Mouse (Mus musculus): ENCODE data around the gene Pced1b. TPM values are rescaled to one million over a fixed set of nuclear protein-coding genes. Genes with fewer than 3 reads are reported as not detected.

Gene Pced1b
- polyA plus RNA-seq, 1 experiment from 2014 or later: 1.9 TPM

GRCm38 (mm10) chr15:97323466-97323865 is 76.6 kb downstream of the Pced1b start:
- 0 out of 2 replicates have a peak overlapping the region, but pooled peaks have one; percentile 3 for H3K4me3 ChIP-seq
- no peaks in the 10 kb centered on the region for H3K4me1 ChIP-seq (replicated peaks)

GRCm38 (mm10) chr15:97324311-97324710 is 77.4 kb downstream of the Pced1b start:
- H3K27ac ChIP-seq: no peak overlapping the region
- no peak overlapping the region for H3K9ac ChIP-seq
- no peak for ATAC-seq (replicated peaks; ENCODE audit: insufficient number of reproducible peaks, insufficient read depth, low FRiP score, low read depth)
- 69% methylated on average over 9 of the region's 9 CpGs for WGBS
- H3K4me1 ChIP-seq (replicated peaks): no peaks in the 10 kb centered on the region
- H3K36me3 ChIP-seq: no peaks in the 10 kb centered on the region
- H3K4me2 ChIP-seq: no peak overlapping the region
- no peaks in the 10 kb centered on the region for H3K27me3 ChIP-seq
- no peak overlapping the region for H3K4me3 ChIP-seq
- 0 out of 2 replicates have a peak, but pooled peaks cover 4% of the 10 kb centered on the region for H3K9me3 ChIP-seq (replicated peaks)

More at GRCm38 (mm10) chr15:97323466-97323865, 76.6 kb downstream of the Pced1b start:
- no peak overlapping the region for H3K9ac ChIP-seq
- 64% methylated on average over 24 of the region's 24 CpGs for WGBS
- no peak overlapping the region for H3K27ac ChIP-seq
- no peak for ATAC-seq (replicated peaks; ENCODE audit: insufficient number of reproducible peaks, insufficient read depth, low FRiP score, low read depth)
- no peaks in the 10 kb centered on the region for H3K36me3 ChIP-seq
- no peaks in the 10 kb centered on the region for H3K27me3 ChIP-seq
- peak overlapping the region; percentile 34 for H3K4me2 ChIP-seq
- 0 out of 2 replicates have a peak, but pooled peaks cover 4% of the 10 kb centered on the region for H3K9me3 ChIP-seq (replicated peaks)

- H3K9me3 ChIP-seq (replicated peaks): 0 out of 2 replicates have a peak, but pooled peaks cover 4% of the 10 kb centered on the region
- no peak overlapping the region for H3K4me2 ChIP-seq
- H3K9ac ChIP-seq: no peak overlapping the region
- no peaks in the 10 kb centered on the region for H3K27me3 ChIP-seq
- 63% methylated on average over 18 of the region's 18 CpGs for WGBS
- no peak overlapping the region for H3K27ac ChIP-seq
- ATAC-seq (replicated peaks; ENCODE audit: insufficient number of reproducible peaks, insufficient read depth, low FRiP score, low read depth): no peak
- H3K4me1 ChIP-seq (replicated peaks): no peaks in the 10 kb centered on the region
- H3K36me3 ChIP-seq: no peaks in the 10 kb centered on the region
- no peak overlapping the region for H3K4me3 ChIP-seq
Measured at GRCm38 (mm10) chr15:97327500-97328081, 80.7 kb downstream of the Pced1b start.

- H3K9ac ChIP-seq: no peak overlapping the region
- H3K4me3 ChIP-seq: no peak overlapping the region
- 0 out of 2 replicates have a peak, but pooled peaks cover 1% of the 10 kb centered on the region for H3K9me3 ChIP-seq (replicated peaks)
- 66% methylated on average over 9 of the region's 9 CpGs for WGBS
- H3K4me1 ChIP-seq (replicated peaks): no peaks in the 10 kb centered on the region
- ATAC-seq (replicated peaks; ENCODE audit: insufficient number of reproducible peaks, insufficient read depth, low FRiP score, low read depth): no peak
- no peaks in the 10 kb centered on the region for H3K36me3 ChIP-seq
- no peak overlapping the region for H3K4me2 ChIP-seq
- no peak overlapping the region for H3K27ac ChIP-seq
- no peaks in the 10 kb centered on the region for H3K27me3 ChIP-seq
Measured at GRCm38 (mm10) chr15:97332582-97332981, 85.7 kb downstream of the Pced1b start.

- no peak overlapping the region for H3K27ac ChIP-seq
- ATAC-seq (replicated peaks; ENCODE audit: insufficient number of reproducible peaks, insufficient read depth, low FRiP score, low read depth): no peak
Measured at GRCm38 (mm10) chr15:97337636-97338352, 90.9 kb downstream of the Pced1b start.

DNA sequence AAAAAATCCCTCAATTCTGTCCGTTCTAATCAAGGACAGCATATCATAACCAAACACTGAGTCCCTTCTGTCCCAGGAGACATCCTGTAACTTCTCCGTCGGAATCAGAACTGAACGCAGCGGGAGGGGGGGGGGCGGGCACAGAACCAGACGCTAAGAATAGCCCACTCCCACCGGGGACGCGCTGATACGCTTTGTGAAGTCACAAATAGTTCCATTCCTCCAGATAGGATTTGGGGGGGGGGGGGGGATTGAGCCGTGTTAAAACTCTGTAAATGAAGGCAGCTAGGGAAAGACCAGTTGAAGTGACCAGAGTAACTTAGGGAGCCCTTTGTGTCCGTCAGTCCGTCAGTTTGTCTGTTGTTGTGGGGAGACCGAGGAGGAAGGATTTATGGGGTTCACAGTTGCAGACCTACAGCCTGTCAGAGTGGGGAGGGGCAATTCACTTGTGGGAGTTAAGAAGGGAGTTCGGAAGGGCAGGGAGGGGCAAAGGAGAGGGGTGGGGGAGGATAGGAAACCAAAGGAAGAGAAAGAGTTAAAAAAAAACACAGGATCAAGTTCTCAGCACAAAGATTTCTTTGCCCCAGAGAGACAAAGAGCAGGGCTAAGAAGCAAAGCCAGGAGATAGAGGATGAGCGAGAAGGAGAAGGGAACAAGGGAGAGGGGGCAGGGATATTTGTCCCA is 91.6 kb downstream of the Pced1b start:
- Histone ChIP-seq H3K9ac (peak overlapping the region; percentile 28; the same call in 1 of the 2 replicates), H3K4me3 (peak overlapping the region; percentile 34), H3K4me2 (peak overlapping the region; percentile 68), H3K27me3 (no peaks in the 10 kb centered on the region), H3K36me3 (no peaks in the 10 kb centered on the region), H3K9me3 (replicated peaks) (no peaks in the 10 kb centered on the region), H3K4me1 (replicated peaks) (peaks cover 10% of the 10 kb centered on the region), H3K27ac (no peak overlapping the region)
- no peak for ATAC-seq (replicated peaks; ENCODE audit: insufficient number of reproducible peaks, insufficient read depth, low FRiP score, low read depth)
- 4% methylated on average over 17 of the region's 17 CpGs for WGBS

More at GRCm38 (mm10) chr15:97337636-97338352, 90.9 kb downstream of the Pced1b start:
- 33% methylated on average over 14 of the region's 14 CpGs for WGBS
- H3K9ac ChIP-seq: no peak overlapping the region
- H3K4me2 ChIP-seq: peak overlapping the region; percentile 68
- H3K4me3 ChIP-seq: peak overlapping the region; percentile 34
- H3K9me3 ChIP-seq (replicated peaks): no peaks in the 10 kb centered on the region
- H3K4me1 ChIP-seq (replicated peaks): peaks cover 10% of the 10 kb centered on the region
- H3K27me3 ChIP-seq: no peaks in the 10 kb centered on the region
- no peaks in the 10 kb centered on the region for H3K36me3 ChIP-seq

GRCm38 (mm10) chr15:97342336-97342735 is 95.4 kb downstream of the Pced1b start:
- no peak overlapping the region for H3K4me2 ChIP-seq
- H3K9me3 ChIP-seq (replicated peaks): no peaks in the 10 kb centered on the region
- WGBS: 84% methylated on average over 9 of the region's 9 CpGs
- ATAC-seq (replicated peaks; ENCODE audit: insufficient number of reproducible peaks, insufficient read depth, low FRiP score, low read depth): no peak
- no peak overlapping the region for H3K9ac ChIP-seq
- H3K4me3 ChIP-seq: no peak overlapping the region
- 0 out of 2 replicates have a peak, but pooled peaks cover 3% of the 10 kb centered on the region for H3K27me3 ChIP-seq
- H3K4me1 ChIP-seq (replicated peaks): peaks cover 10% of the 10 kb centered on the region
- no peak overlapping the region for H3K27ac ChIP-seq
- no peaks in the 10 kb centered on the region for H3K36me3 ChIP-seq

- no peak overlapping the region for H3K27ac ChIP-seq
- H3K4me1 ChIP-seq (replicated peaks): peaks cover 9% of the 10 kb centered on the region
- H3K36me3 ChIP-seq: no peaks in the 10 kb centered on the region
- no peak overlapping the region for H3K4me2 ChIP-seq
- no peak overlapping the region for H3K4me3 ChIP-seq
- no peak for ATAC-seq (replicated peaks; ENCODE audit: insufficient number of reproducible peaks, insufficient read depth, low FRiP score, low read depth)
- no peaks in the 10 kb centered on the region for H3K9me3 ChIP-seq (replicated peaks)
- H3K9ac ChIP-seq: no peak overlapping the region
- 0 out of 2 replicates have a peak, but pooled peaks cover 3% of the 10 kb centered on the region for H3K27me3 ChIP-seq
- 70% methylated on average over 8 of the region's 8 CpGs for WGBS
Measured at GRCm38 (mm10) chr15:97342945-97343344, 96.0 kb downstream of the Pced1b start.

DNA sequence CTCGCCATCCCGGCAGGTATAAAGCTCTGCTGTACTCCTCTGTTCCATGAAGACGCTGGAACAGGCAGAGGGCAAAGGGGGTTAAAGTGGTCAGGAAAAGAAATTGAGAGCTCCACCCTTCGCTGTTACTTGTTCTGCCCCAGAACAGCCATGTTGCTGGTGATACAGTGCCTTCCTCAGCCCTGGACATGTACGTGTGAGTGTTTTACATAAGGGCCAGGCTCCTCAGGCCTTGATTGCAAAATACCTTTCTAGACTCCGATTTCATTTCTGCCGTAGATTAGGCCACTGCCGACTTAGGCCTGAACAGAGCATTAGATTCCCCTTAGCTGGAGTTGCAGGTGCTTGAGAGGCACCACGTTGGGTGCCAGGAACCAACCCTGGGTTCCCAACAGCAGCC is 97.0 kb downstream of the Pced1b start:
- Histone ChIP-seq H3K4me3 (no peak overlapping the region), H3K4me1 (replicated peaks) (peaks cover 7% of the 10 kb centered on the region), H3K27ac (no peak overlapping the region), H3K9me3 (replicated peaks) (no peaks in the 10 kb centered on the region), H3K9ac (no peak overlapping the region), H3K36me3 (no peaks in the 10 kb centered on the region), H3K4me2 (no peak overlapping the region), H3K27me3 (0 out of 2 replicates have a peak, but pooled peaks cover 3% of the 10 kb centered on the region)
- 87% methylated on average over 9 of the region's 9 CpGs for WGBS
- no peak for ATAC-seq (replicated peaks; ENCODE audit: insufficient number of reproducible peaks, insufficient read depth, low FRiP score, low read depth)

DNA sequence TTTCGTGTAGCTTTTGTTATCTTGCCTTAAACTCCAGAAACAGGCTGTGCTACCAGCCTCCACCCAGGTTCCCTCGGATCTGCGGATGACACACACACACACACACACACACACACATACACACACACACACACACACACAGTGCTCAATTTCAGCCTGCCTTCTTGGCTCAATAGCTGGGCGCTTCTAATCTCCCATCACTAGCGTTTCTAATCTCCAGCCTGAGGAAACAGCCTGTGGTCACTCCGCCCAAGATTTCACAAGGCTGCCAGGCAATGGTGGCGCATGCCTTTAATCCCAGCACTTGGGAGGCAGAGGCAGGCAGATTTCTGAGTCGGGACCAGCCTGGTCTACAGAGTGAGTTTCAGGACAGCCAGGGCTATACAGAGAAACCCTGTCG is 98.2 kb downstream of the Pced1b start:
- peaks cover 8% of the 10 kb centered on the region for H3K4me1 ChIP-seq (replicated peaks)
- ATAC-seq (replicated peaks; ENCODE audit: insufficient number of reproducible peaks, insufficient read depth, low FRiP score, low read depth): no peak
- H3K9ac ChIP-seq: no peak overlapping the region
- no peaks in the 10 kb centered on the region for H3K36me3 ChIP-seq
- no peak overlapping the region for H3K4me3 ChIP-seq
- no peak overlapping the region for H3K4me2 ChIP-seq
- H3K27ac ChIP-seq: no peak overlapping the region
- no peaks in the 10 kb centered on the region for H3K9me3 ChIP-seq (replicated peaks)
- WGBS: 87% methylated on average over 9 of the region's 9 CpGs
- H3K27me3 ChIP-seq: 0 out of 2 replicates have a peak, but pooled peaks cover 3% of the 10 kb centered on the region

- Histone ChIP-seq H3K36me3 (no peaks in the 10 kb centered on the region), H3K4me3 (no peak overlapping the region), H3K9ac (no peak overlapping the region), H3K4me2 (no peak overlapping the region), H3K4me1 (replicated peaks) (peaks cover 15% of the 10 kb centered on the region), H3K27ac (no peak overlapping the region), H3K27me3 (0 out of 2 replicates have a peak, but pooled peaks cover 3% of the 10 kb centered on the region), H3K9me3 (replicated peaks) (no peaks in the 10 kb centered on the region)
- no peak for ATAC-seq (replicated peaks; ENCODE audit: insufficient number of reproducible peaks, insufficient read depth, low FRiP score, low read depth)
- WGBS: 82% methylated on average over 6 of the region's 6 CpGs
Measured at GRCm38 (mm10) chr15:97345917-97346316, 99.0 kb downstream of the Pced1b start.
